Mouse (Mus musculus): ENCODE data around the gene Ldlrad2. TPM values are rescaled to one million over a fixed set of nuclear protein-coding genes. Genes with fewer than 3 reads are reported as not detected.

The Ldlrad2 gene
- polyA plus RNA-seq, 1 experiment from 2014 or later, result not detected

- H3K9ac ChIP-seq (replicated peaks; ENCODE audit: low read depth, low read length), result no peak overlapping the region
- WGBS, result 4% methylated on average over 39 of the region's 39 CpGs
- peak overlapping the region; percentile 19; the same call in 1 of the 2 replicates for H3K4me3 ChIP-seq (ENCODE audit: low read depth, low read length)
- no peaks in the 10 kb centered on the region for H3K9me3 ChIP-seq (ENCODE audit: control insufficient read depth, low read length)
- H3K4me2 ChIP-seq (ENCODE audit: low read depth, low read length), result peak overlapping the region; percentile 54
- no peaks in the 10 kb centered on the region for H3K27me3 ChIP-seq (ENCODE audit: control insufficient read depth, insufficient read depth, low read length)
- ATAC-seq (ENCODE audit: low read depth), result no peak
- H3K4me1 ChIP-seq (ENCODE audit: control insufficient read depth, insufficient read depth, low read length), result no peaks in the 10 kb centered on the region
- no peaks in the 10 kb centered on the region for H3K36me3 ChIP-seq (ENCODE audit: control insufficient read depth, insufficient read depth, low read length)
- no peak overlapping the region for H3K27ac ChIP-seq (ENCODE audit: low read depth, low read length)
Measured at GRCm38 (mm10) chr4:137578181-137578845, 3.9 kb upstream of the Ldlrad2 start.

- whole genome bisulfite sequencing, result 97% methylated on average over 12 of the region's 12 CpGs
- H3K4me1 ChIP-seq (ENCODE audit: control insufficient read depth, insufficient read depth, low read length), result no peaks in the 10 kb centered on the region
- no peak overlapping the region for H3K9ac ChIP-seq (replicated peaks; ENCODE audit: low read depth, low read length)
- no peak overlapping the region for H3K4me2 ChIP-seq (ENCODE audit: low read depth, low read length)
- H3K27ac ChIP-seq (ENCODE audit: low read depth, low read length), result no peak overlapping the region
- ATAC-seq (ENCODE audit: low read depth), result no peak
- H3K36me3 ChIP-seq (ENCODE audit: control insufficient read depth, insufficient read depth, low read length), result no peaks in the 10 kb centered on the region
- H3K27me3 ChIP-seq (ENCODE audit: control insufficient read depth, insufficient read depth, low read length), result no peaks in the 10 kb centered on the region
- H3K9me3 ChIP-seq (ENCODE audit: control insufficient read depth, low read length), result no peaks in the 10 kb centered on the region
- H3K4me3 ChIP-seq (ENCODE audit: low read depth, low read length), result no peak overlapping the region
Measured at GRCm38 (mm10) chr4:137577486-137577885, 3.1 kb upstream of the Ldlrad2 start.

- 68% methylated on average over 9 of the region's 9 CpGs for WGBS
- Histone ChIP-seq H3K4me3 (ENCODE audit: low read depth, low read length) (no peak overlapping the region), H3K4me2 (ENCODE audit: low read depth, low read length) (no peak overlapping the region), H3K9me3 (ENCODE audit: control insufficient read depth, low read length) (no peaks in the 10 kb centered on the region), H3K27ac (ENCODE audit: low read depth, low read length) (no peak overlapping the region), H3K27me3 (ENCODE audit: control insufficient read depth, insufficient read depth, low read length) (no peaks in the 10 kb centered on the region), H3K4me1 (ENCODE audit: control insufficient read depth, insufficient read depth, low read length) (no peaks in the 10 kb centered on the region), H3K9ac (replicated peaks; ENCODE audit: low read depth, low read length) (no peak overlapping the region), H3K36me3 (ENCODE audit: control insufficient read depth, insufficient read depth, low read length) (no peaks in the 10 kb centered on the region)
- no peak for ATAC-seq (ENCODE audit: low read depth)
Measured at GRCm38 (mm10) chr4:137569873-137570272, 4.5 kb downstream of the Ldlrad2 start.

DNA sequence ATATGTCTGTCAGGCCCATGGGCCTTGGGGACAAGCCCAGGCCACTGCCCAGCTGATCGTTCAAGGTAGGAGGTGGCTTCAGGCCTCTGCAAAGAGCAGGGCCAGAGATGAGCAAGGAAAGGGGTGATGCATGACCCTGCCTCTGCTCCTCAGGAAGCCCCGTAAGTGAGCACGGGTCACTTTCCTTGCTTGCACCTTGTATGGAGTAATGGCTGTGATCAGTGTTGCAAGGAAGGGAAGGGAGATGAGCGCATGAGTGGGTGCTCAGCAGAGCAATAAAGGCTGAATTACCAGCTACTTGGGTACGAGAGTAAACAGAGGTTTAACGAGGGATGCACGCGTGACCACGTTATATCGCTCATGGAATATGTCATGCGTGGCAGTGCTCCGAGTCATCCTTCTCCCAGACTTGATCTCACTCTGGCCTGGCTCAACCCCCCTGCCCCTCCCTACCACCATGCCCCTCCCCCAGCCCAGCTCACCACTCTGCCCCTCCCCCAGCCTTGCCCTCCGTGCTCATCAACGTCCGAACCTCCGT, 17.6 kb downstream of the Ldlrad2 start:
- Histone ChIP-seq H3K9ac (replicated peaks; ENCODE audit: low read depth, low read length) (no peak overlapping the region), H3K36me3 (ENCODE audit: control insufficient read depth, insufficient read depth, low read length) (no peaks in the 10 kb centered on the region), H3K27ac (ENCODE audit: low read depth, low read length) (no peak overlapping the region), H3K9me3 (ENCODE audit: control insufficient read depth, low read length) (no peaks in the 10 kb centered on the region), H3K4me3 (ENCODE audit: low read depth, low read length) (no peak overlapping the region), H3K27me3 (ENCODE audit: control insufficient read depth, insufficient read depth, low read length) (no peaks in the 10 kb centered on the region), H3K4me2 (ENCODE audit: low read depth, low read length) (no peak overlapping the region), H3K4me1 (ENCODE audit: control insufficient read depth, insufficient read depth, low read length) (no peaks in the 10 kb centered on the region)
- whole genome bisulfite sequencing, result 91% methylated on average over 16 of the region's 16 CpGs
- ATAC-seq (ENCODE audit: low read depth), result no peak

- 96% methylated on average over 17 of the region's 17 CpGs for WGBS
- no peak overlapping the region for H3K27ac ChIP-seq (ENCODE audit: low read depth, low read length)
- ATAC-seq (ENCODE audit: low read depth), result no peak
- no peaks in the 10 kb centered on the region for H3K9me3 ChIP-seq (ENCODE audit: control insufficient read depth, low read length)
- H3K9ac ChIP-seq (replicated peaks; ENCODE audit: low read depth, low read length), result no peak overlapping the region
- H3K4me2 ChIP-seq (ENCODE audit: low read depth, low read length), result no peak overlapping the region
- no peak overlapping the region for H3K4me3 ChIP-seq (ENCODE audit: low read depth, low read length)
- no peaks in the 10 kb centered on the region for H3K4me1 ChIP-seq (ENCODE audit: control insufficient read depth, insufficient read depth, low read length)
- H3K36me3 ChIP-seq (ENCODE audit: control insufficient read depth, insufficient read depth, low read length), result no peaks in the 10 kb centered on the region
- H3K27me3 ChIP-seq (ENCODE audit: control insufficient read depth, insufficient read depth, low read length), result no peaks in the 10 kb centered on the region
Measured at GRCm38 (mm10) chr4:137553466-137553865, 20.9 kb downstream of the Ldlrad2 start.

- Histone ChIP-seq H3K4me2 (ENCODE audit: low read depth, low read length) (no peak overlapping the region), H3K9ac (replicated peaks; ENCODE audit: low read depth, low read length) (no peak overlapping the region), H3K36me3 (ENCODE audit: control insufficient read depth, insufficient read depth, low read length) (no peaks in the 10 kb centered on the region), H3K9me3 (ENCODE audit: control insufficient read depth, low read length) (no peaks in the 10 kb centered on the region), H3K4me1 (ENCODE audit: control insufficient read depth, insufficient read depth, low read length) (no peaks in the 10 kb centered on the region), H3K27ac (ENCODE audit: low read depth, low read length) (no peak overlapping the region), H3K27me3 (ENCODE audit: control insufficient read depth, insufficient read depth, low read length) (no peaks in the 10 kb centered on the region), H3K4me3 (ENCODE audit: low read depth, low read length) (no peak overlapping the region)
- no peak for ATAC-seq (ENCODE audit: low read depth)
- 63% methylated on average over 5 of the region's 5 CpGs for WGBS
Measured at GRCm38 (mm10) chr4:137546003-137546525, 28.3 kb downstream of the Ldlrad2 start.

DNA sequence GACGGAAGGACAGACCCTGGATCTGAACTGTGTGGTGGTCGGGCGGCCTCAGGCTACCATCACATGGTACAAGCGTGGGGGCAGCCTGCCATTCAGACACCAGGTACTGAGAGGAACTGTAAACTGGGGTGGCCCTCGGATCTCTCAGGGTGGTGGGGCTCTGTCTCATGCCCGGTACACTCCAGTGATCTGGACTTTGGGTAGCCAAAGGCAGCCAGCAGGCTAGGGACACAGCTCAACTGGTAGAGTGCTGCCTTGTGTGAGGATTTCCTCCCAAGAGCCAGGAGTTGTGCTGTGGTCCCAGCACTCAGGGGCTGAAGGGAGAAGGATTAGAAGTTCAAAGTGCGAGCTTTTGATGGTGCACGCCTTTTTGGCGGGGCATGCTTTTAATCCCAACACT, 28.8 kb downstream of the Ldlrad2 start:
- Histone ChIP-seq H3K4me2 (ENCODE audit: low read depth, low read length) (no peak overlapping the region), H3K27me3 (ENCODE audit: control insufficient read depth, insufficient read depth, low read length) (no peaks in the 10 kb centered on the region), H3K9me3 (ENCODE audit: control insufficient read depth, low read length) (no peaks in the 10 kb centered on the region), H3K4me3 (ENCODE audit: low read depth, low read length) (no peak overlapping the region), H3K27ac (ENCODE audit: low read depth, low read length) (no peak overlapping the region), H3K36me3 (ENCODE audit: control insufficient read depth, insufficient read depth, low read length) (no peaks in the 10 kb centered on the region), H3K4me1 (ENCODE audit: control insufficient read depth, insufficient read depth, low read length) (no peaks in the 10 kb centered on the region), H3K9ac (replicated peaks; ENCODE audit: low read depth, low read length) (no peak overlapping the region)
- no peak for ATAC-seq (ENCODE audit: low read depth)
- 95% methylated on average over 9 of the region's 9 CpGs for WGBS

- H3K27me3 ChIP-seq (ENCODE audit: control insufficient read depth, insufficient read depth, low read length), result no peaks in the 10 kb centered on the region
- no peaks in the 10 kb centered on the region for H3K4me1 ChIP-seq (ENCODE audit: control insufficient read depth, insufficient read depth, low read length)
- H3K4me2 ChIP-seq (ENCODE audit: low read depth, low read length), result no peak overlapping the region
- no peaks in the 10 kb centered on the region for H3K36me3 ChIP-seq (ENCODE audit: control insufficient read depth, insufficient read depth, low read length)
- no peak overlapping the region for H3K9ac ChIP-seq (replicated peaks; ENCODE audit: low read depth, low read length)
- no peaks in the 10 kb centered on the region for H3K9me3 ChIP-seq (ENCODE audit: control insufficient read depth, low read length)
- no peak overlapping the region for H3K4me3 ChIP-seq (ENCODE audit: low read depth, low read length)
- 90% methylated on average over 10 of the region's 10 CpGs for WGBS
- ATAC-seq (ENCODE audit: low read depth), result no peak
- no peak overlapping the region for H3K27ac ChIP-seq (ENCODE audit: low read depth, low read length)
Measured at GRCm38 (mm10) chr4:137542968-137543367, 31.4 kb downstream of the Ldlrad2 start.

DNA sequence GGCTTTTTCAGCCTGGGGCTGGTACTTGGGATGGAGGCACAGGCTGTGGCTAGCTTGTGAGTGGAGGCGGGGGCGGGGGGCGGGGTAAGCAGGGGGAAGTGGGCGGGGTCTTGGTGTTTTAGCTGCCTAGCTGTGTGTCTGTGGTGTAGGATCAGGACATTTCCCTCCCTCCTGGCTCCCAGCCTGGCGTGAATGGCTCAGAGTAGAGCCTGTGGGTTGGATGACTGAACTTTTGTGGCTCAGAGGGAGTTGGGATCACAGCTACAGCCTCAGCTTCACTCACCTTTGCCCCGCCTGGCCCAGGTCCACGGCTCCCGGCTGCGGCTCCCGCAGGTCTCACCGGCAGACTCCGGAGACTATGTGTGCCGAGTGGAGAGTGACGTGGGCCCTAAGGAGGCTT, 34.0 kb downstream of the Ldlrad2 start:
- Histone ChIP-seq H3K36me3 (ENCODE audit: control insufficient read depth, insufficient read depth, low read length) (no peaks in the 10 kb centered on the region), H3K9me3 (ENCODE audit: control insufficient read depth, low read length) (no peaks in the 10 kb centered on the region), H3K4me1 (ENCODE audit: control insufficient read depth, insufficient read depth, low read length) (no peaks in the 10 kb centered on the region), H3K9ac (replicated peaks; ENCODE audit: low read depth, low read length) (no peak overlapping the region), H3K27me3 (ENCODE audit: control insufficient read depth, insufficient read depth, low read length) (no peaks in the 10 kb centered on the region), H3K4me3 (ENCODE audit: low read depth, low read length) (no peak overlapping the region), H3K4me2 (ENCODE audit: low read depth, low read length) (no peak overlapping the region), H3K27ac (ENCODE audit: low read depth, low read length) (no peak overlapping the region)
- ATAC-seq (ENCODE audit: low read depth), result no peak
- WGBS, result 78% methylated on average over 14 of the region's 14 CpGs
